Mouse (Mus musculus) mouse trophoblast stem cell (cell line): Measurements from ENCODE around the gene Map3k4.

Source experiments
- in situ Hi-C, 2 experiments: fragments of 300-500 bp; cut with MseI, MboI; formaldehyde crosslinking; loops; 2 replicates in 1 of 2; 3 replicates in 1 of 2; pipeline ENCODE4 v1.15.1; 2025

Map3k4 gene

GRCm38 (mm10) chr17:12186341-12186740 lies 132.3 kb downstream of the Map3k4 start:
- in situ Hi-C loops, result no loop called here

- in situ Hi-C loops, result no loop called here
Measured at GRCm38 (mm10) chr17:12185855-12186254, 132.7 kb downstream of the Map3k4 start.

GRCm38 (mm10) chr17:12184283-12184682 lies 134.3 kb downstream of the Map3k4 start:
- in situ Hi-C loops, result no loop called here

GRCm38 (mm10) chr17:12182702-12183485 lies 135.7 kb downstream of the Map3k4 start:
- in situ Hi-C loops, result no loop called here

GRCm38 (mm10) chr17:12179766-12180165 lies 138.8 kb downstream of the Map3k4 start:
- in situ Hi-C loops, result no loop called here

GRCm38 (mm10) chr17:12179339-12179738 lies 139.3 kb downstream of the Map3k4 start:
- in situ Hi-C loops, result no loop called here
